Mouse (Mus musculus): ENCODE measurements at regions not wholly inside any gene's neighbourhood (a gene's known extent, or its start where the extent isn't known, plus 50 kb on each side); places are given as distances from the start of the nearest gene placed in this dataset.

- peak; percentile 28 to 60 for DNase-seq (ENCODE audit: low spot score in 2 of 2)
Observed at GRCm38 (mm10) chr1:145707901-145708300, 786.7 kb upstream of the Brinp3 start.
